ENCODE assay signal across 13 mouse cellular contexts in the genomic region with DNA sequence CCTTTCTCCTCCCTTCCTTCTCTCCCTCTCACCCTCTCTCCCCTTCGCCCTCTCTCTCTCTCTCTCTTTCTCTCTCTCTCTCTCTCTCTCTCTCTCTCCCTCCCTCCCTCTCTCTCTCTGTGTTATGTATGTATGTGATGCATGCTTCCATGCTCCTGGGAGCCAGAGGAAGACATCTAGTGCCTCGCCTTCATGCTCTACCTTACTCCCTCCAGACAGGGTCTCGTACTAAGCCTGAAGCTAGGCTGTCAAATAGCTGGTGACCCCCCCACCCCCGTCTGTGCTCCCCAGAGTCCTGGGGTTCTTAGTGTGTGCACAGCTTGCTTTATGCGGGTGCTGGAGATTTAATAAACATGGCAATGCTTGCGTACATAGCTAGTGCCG.
"Had no signal": no experiment of that assay in that cellular context is flagged by ENCODE, and none has a peak within 500 bp of the region (broad histone marks: within the 10 kb centered on the region; RNA-seq: fewer than 3 reads in every experiment).

No protein-coding gene starts in this region.

- H3K4me2 ChIP-seq: intestine, embryonic 15.5 days; liver, embryonic 13.5 days; stomach, embryonic 15.5 days had no signal

- H3K9ac ChIP-seq: intestine, embryonic 15.5 days; liver, embryonic 13.5 days; stomach, embryonic 15.5 days had no signal

- ATAC-seq: intestine, embryonic 15.5 days had no signal

- H3K4me1 ChIP-seq: liver, embryonic 13.5 days; stomach, embryonic 15.5 days had no signal

- H3K9me3 ChIP-seq: intestine, embryonic 15.5 days; liver, embryonic 13.5 days; stomach, embryonic 15.5 days had no signal

- H3K36me3 ChIP-seq: stomach, embryonic 15.5 days had no signal

- H3K4me3 ChIP-seq: intestine, embryonic 15.5 days; liver, embryonic 13.5 days; stomach, embryonic 15.5 days had no signal

- DNase-seq: kidney, adult 18-20 months; kidney, adult 9 months; kidney, postnatal 14 days; kidney, postnatal 4 days; liver, embryonic 13.5 days; lung, adult 2 months; lung, postnatal 14 days; lung, postnatal 4 days; right cerebral cortex, postnatal 25 days; spleen, adult 18-20 months; thymus, postnatal 25 days had no signal

- H3K27me3 ChIP-seq: intestine, embryonic 15.5 days; liver, embryonic 13.5 days; stomach, embryonic 15.5 days had no signal

- H3K27ac ChIP-seq: intestine, embryonic 15.5 days; liver, embryonic 13.5 days; stomach, embryonic 15.5 days had no signal
